24 mouse cellular contexts compared by ENCODE assay signal in the genomic region with DNA sequence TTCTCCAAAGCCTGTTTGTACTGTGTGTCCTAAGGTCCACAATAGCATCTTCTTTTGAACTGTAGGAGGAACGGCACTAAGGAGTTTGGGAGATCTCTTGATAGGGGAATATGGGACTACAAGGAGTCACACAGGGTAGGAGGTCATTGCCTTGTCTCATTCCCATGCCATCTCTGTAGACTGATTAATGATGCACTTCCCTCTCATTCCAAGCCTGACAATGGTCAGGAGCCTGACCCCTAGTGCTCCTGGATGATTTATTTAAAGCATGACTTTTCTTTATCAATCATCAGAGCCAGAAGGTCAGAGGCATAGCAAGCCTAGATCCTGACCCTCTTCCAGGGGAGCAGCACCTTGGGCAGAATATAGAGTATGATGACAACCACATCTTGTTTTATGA. TPM values are rescaled to one million over a fixed set of nuclear protein-coding genes. Genes with fewer than 3 reads are reported as not detected.
DNase-seq lines count a peak whose midpoint lies in the region; ATAC-seq lines count a peak whose summit lies in the region.
"Had no signal": no experiment of that assay in that cellular context is flagged by ENCODE, and none has a peak within 500 bp of the region (broad histone marks: within the 10 kb centered on the region; RNA-seq: fewer than 3 reads in every experiment).

No protein-coding gene starts in this region.

- H3K27me3 ChIP-seq in hindbrain, embryonic 11.5 days (ENCODE audit: control insufficient read depth, insufficient read depth, low read length) = no peaks in the 10 kb centered on the region
- H3K27me3 ChIP-seq in hindbrain, embryonic 14.5 days (ENCODE audit: control insufficient read depth, insufficient read depth, low read length) = no peaks in the 10 kb centered on the region
- H3K27me3 ChIP-seq in kidney, embryonic 16.5 days (ENCODE audit: insufficient read depth, low read length) = no peaks in the 10 kb centered on the region
- no peaks in the 10 kb centered on the region for H3K27me3 ChIP-seq in heart, embryonic 12.5 days (replicated peaks)
- H3K27me3 ChIP-seq: embryonic facial prominence, embryonic 15.5 days; forebrain, embryonic 15.5 days; hindbrain, embryonic 13.5 days had no signal

- peak; percentile 57; the same call in 1 of the 2 replicates for ATAC-seq in hindbrain, embryonic 11.5 days (ENCODE audit: low FRiP score)
- no peak for ATAC-seq in hindbrain, embryonic 14.5 days (ENCODE audit: low FRiP score)
- ATAC-seq in kidney, embryonic 16.5 days (ENCODE audit: low FRiP score, low TSS enrichment) = no peak
- no peak for ATAC-seq in heart, embryonic 12.5 days (ENCODE audit: insufficient number of reproducible peaks, low FRiP score)
- ATAC-seq: forebrain, embryonic 15.5 days had no signal

- 27% methylated on average over 1 of the region's 1 CpGs for WGBS in hindbrain, embryonic 11.5 days
- WGBS in hindbrain, embryonic 14.5 days = 26% methylated on average over 1 of the region's 1 CpGs
- WGBS in kidney, embryonic 16.5 days = 24% methylated on average over 1 of the region's 1 CpGs
- 55% methylated on average over 1 of the region's 1 CpGs for WGBS in heart, embryonic 12.5 days

- no peak overlapping the region for H3K4me3 ChIP-seq in hindbrain, embryonic 11.5 days (ENCODE audit: low read depth, low read length)
- no peak overlapping the region for H3K4me3 ChIP-seq in hindbrain, embryonic 14.5 days (replicated peaks; ENCODE audit: low read length)
- H3K4me3 ChIP-seq in kidney, embryonic 16.5 days (ENCODE audit: low read length) = no peak overlapping the region
- no peak overlapping the region for H3K4me3 ChIP-seq in heart, embryonic 12.5 days
- H3K4me3 ChIP-seq: embryonic facial prominence, embryonic 15.5 days; erythroblast, embryonic 14.5 days; forebrain, embryonic 10.5 days; forebrain, embryonic 15.5 days; hindbrain, embryonic 13.5 days had no signal

- DNase-seq in hindbrain, embryonic 11.5 days (ENCODE audit: low spot score) = no peak
- DNase-seq in hindbrain, embryonic 14.5 days (ENCODE audit: low spot score) = no peak
- DNase-seq in kidney, adult 9 months = peak; percentile 59
- peak; percentile 46 for DNase-seq in embryo, embryonic 10.5 days (ENCODE audit: low spot score)
- peak; percentile 12 for DNase-seq in mesoderm, embryonic 11.5 days (ENCODE audit: low read depth, low spot score)
- DNase-seq: adrenal gland, postnatal 10 days; cerebellum, adult 11 months; cerebellum, adult 8-10 months; cerebellum, postnatal 14 days; gastrocnemius, postnatal 36 days; heart, adult 11 months; heart, postnatal 10 days; heart, postnatal 4 days had no signal

- no peak overlapping the region for H3K9ac ChIP-seq in hindbrain, embryonic 11.5 days (ENCODE audit: low read depth, low read length)
- H3K9ac ChIP-seq in hindbrain, embryonic 14.5 days = no peak overlapping the region
- no peak overlapping the region for H3K9ac ChIP-seq in kidney, embryonic 16.5 days (replicated peaks; ENCODE audit: low read length)
- no peak overlapping the region for H3K9ac ChIP-seq in heart, embryonic 12.5 days
- H3K9ac ChIP-seq: embryonic facial prominence, embryonic 15.5 days; forebrain, embryonic 15.5 days; hindbrain, embryonic 13.5 days had no signal

- H3K36me3 ChIP-seq in hindbrain, embryonic 11.5 days (ENCODE audit: control insufficient read depth, insufficient read depth, low read length) = no peaks in the 10 kb centered on the region
- H3K36me3 ChIP-seq in hindbrain, embryonic 14.5 days (replicated peaks; ENCODE audit: control insufficient read depth, insufficient read depth) = no peaks in the 10 kb centered on the region
- no peaks in the 10 kb centered on the region for H3K36me3 ChIP-seq in kidney, embryonic 16.5 days (ENCODE audit: insufficient read depth, low read length)
- H3K36me3 ChIP-seq in heart, embryonic 12.5 days = no peaks in the 10 kb centered on the region
- H3K36me3 ChIP-seq: embryonic facial prominence, embryonic 15.5 days; forebrain, embryonic 10.5 days; forebrain, embryonic 15.5 days; hindbrain, embryonic 13.5 days had no signal

- H3K9me3 ChIP-seq in hindbrain, embryonic 11.5 days (ENCODE audit: control insufficient read depth, low read length) = no peaks in the 10 kb centered on the region
- no peaks in the 10 kb centered on the region for H3K9me3 ChIP-seq in hindbrain, embryonic 14.5 days (ENCODE audit: control insufficient read depth, low read length)
- no peaks in the 10 kb centered on the region for H3K9me3 ChIP-seq in kidney, embryonic 16.5 days (ENCODE audit: low read length)
- no peaks in the 10 kb centered on the region for H3K9me3 ChIP-seq in heart, embryonic 12.5 days (replicated peaks)
- H3K9me3 ChIP-seq: embryonic facial prominence, embryonic 15.5 days; forebrain, embryonic 10.5 days; forebrain, embryonic 15.5 days; hindbrain, embryonic 13.5 days had no signal

- H3K4me1 ChIP-seq in hindbrain, embryonic 11.5 days (replicated peaks; ENCODE audit: control insufficient read depth, insufficient read depth, low read length) = no peaks in the 10 kb centered on the region
- no peaks in the 10 kb centered on the region for H3K4me1 ChIP-seq in hindbrain, embryonic 14.5 days (replicated peaks; ENCODE audit: control insufficient read depth, insufficient read depth, low read length)
- no peaks in the 10 kb centered on the region for H3K4me1 ChIP-seq in kidney, embryonic 16.5 days (ENCODE audit: insufficient read depth, low read length)
- no peaks in the 10 kb centered on the region for H3K4me1 ChIP-seq in heart, embryonic 12.5 days (replicated peaks)
- H3K4me1 ChIP-seq: embryonic facial prominence, embryonic 15.5 days; forebrain, embryonic 10.5 days; forebrain, embryonic 15.5 days; hindbrain, embryonic 13.5 days had no signal

- H3K4me2 ChIP-seq in hindbrain, embryonic 11.5 days (replicated peaks; ENCODE audit: low read depth, low read length) = no peak overlapping the region
- no peak overlapping the region for H3K4me2 ChIP-seq in hindbrain, embryonic 14.5 days (replicated peaks)
- H3K4me2 ChIP-seq in kidney, embryonic 16.5 days (replicated peaks; ENCODE audit: low read depth, low read length) = no peak overlapping the region
- no peak overlapping the region for H3K4me2 ChIP-seq in heart, embryonic 12.5 days
- H3K4me2 ChIP-seq: embryonic facial prominence, embryonic 15.5 days; forebrain, embryonic 15.5 days; hindbrain, embryonic 13.5 days had no signal

- H3K27ac ChIP-seq in hindbrain, embryonic 11.5 days (ENCODE audit: low read depth, low read length) = no peak overlapping the region
- no peak overlapping the region for H3K27ac ChIP-seq in hindbrain, embryonic 14.5 days
- no peak overlapping the region for H3K27ac ChIP-seq in kidney, embryonic 16.5 days (ENCODE audit: low read length)
- no peak overlapping the region for H3K27ac ChIP-seq in heart, embryonic 12.5 days (ENCODE audit: poor library complexity, severe bottlenecking)
- H3K27ac ChIP-seq: embryonic facial prominence, embryonic 15.5 days; forebrain, embryonic 10.5 days; forebrain, embryonic 15.5 days; hindbrain, embryonic 13.5 days had no signal

RNA-seq across cellular contexts. Expression of a gene that starts 18.9 kb away (rescaled TPM):
- 44.1 and 48.1 TPM in 2 replicates for polyA plus RNA-seq in hindbrain, embryonic 11.5 days (2014; fragmentation: Nextera tagmentation; extraction: Ambion mirVana)
- 25.9 and 34.0 TPM in 2 replicates for polyA plus RNA-seq in hindbrain, embryonic 14.5 days (2014; fragmentation: Nextera tagmentation; extraction: Ambion mirVana)
- 69.2 and 72.1 TPM in 2 replicates for polyA plus RNA-seq in kidney, embryonic 16.5 days (2015; fragmentation: Nextera tagmentation; extraction: Ambion mirVana)
- 76.1 and 79.7 TPM in 2 replicates for polyA plus RNA-seq in heart, embryonic 12.5 days (2016; fragmentation: Nextera tagmentation; extraction: Ambion mirVana)

RNA-seq across cellular contexts. Expression of a gene that starts 29.1 kb away (rescaled TPM):
- not detected in 2 replicates for polyA plus RNA-seq in hindbrain, embryonic 11.5 days (2014; fragmentation: Nextera tagmentation; extraction: Ambion mirVana)
- not detected in 2 replicates for polyA plus RNA-seq in hindbrain, embryonic 14.5 days (2014; fragmentation: Nextera tagmentation; extraction: Ambion mirVana)
- not detected in 2 replicates for polyA plus RNA-seq in kidney, embryonic 16.5 days (2015; fragmentation: Nextera tagmentation; extraction: Ambion mirVana)
- not detected in 2 replicates for polyA plus RNA-seq in heart, embryonic 12.5 days (2016; fragmentation: Nextera tagmentation; extraction: Ambion mirVana)
- polyA plus RNA-seq: brain, embryonic 14.5 days; C2C12; embryonic facial prominence, embryonic 11.5 days; erythroblast, embryonic 14.5 days; forebrain, embryonic 10.5 days; forebrain, embryonic 15.5 days; heart, embryonic 14.5 days; hindbrain, embryonic 13.5 days had no signal

RNA-seq across cellular contexts. Expression of a gene that starts 33.9 kb away (rescaled TPM):
- polyA plus RNA-seq in hindbrain, embryonic 11.5 days (2014; fragmentation: Nextera tagmentation; extraction: Ambion mirVana) = 0.97 and 1.1 TPM in 2 replicates
- 0.62 and 0.69 TPM in 2 replicates for polyA plus RNA-seq in hindbrain, embryonic 14.5 days (2014; fragmentation: Nextera tagmentation; extraction: Ambion mirVana)
- 4.6 and 4.8 TPM in 2 replicates for polyA plus RNA-seq in kidney, embryonic 16.5 days (2015; fragmentation: Nextera tagmentation; extraction: Ambion mirVana)
- polyA plus RNA-seq in heart, embryonic 12.5 days (2016; fragmentation: Nextera tagmentation; extraction: Ambion mirVana) = 4.3 TPM in 2 replicates
- polyA plus RNA-seq: erythroblast, embryonic 14.5 days had no signal

Comparison
In these comparisons a context has a peak if more than half of its experiments do, and no peak if none do; other contexts are left out.
1. DNase-seq: peak in kidney, adult 9 months (single experiment), embryo, embryonic 10.5 days (single experiment) and mesoderm, embryonic 11.5 days (single experiment); none in hindbrain, embryonic 11.5 days (single experiment) and hindbrain, embryonic 14.5 days (single experiment).